Mouse (Mus musculus) left cerebral cortex, adult 8-10 months (tissue): Measurements from ENCODE around the gene 4930470P17Rik. TPM values are rescaled to one million over a fixed set of nuclear protein-coding genes. Genes with fewer than 3 reads are reported as not detected.

Experiments
- DNase-seq, 2 experiments: peaks; one replicate each; pipeline ENCODE4 v3.0.0; 2022; ENCODE audit warnings: low spot score in 2 of 2
- total RNA-seq, 4 experiments: library from RNA; stranded (reverse); gene quantifications; 2 replicates each; pipeline ENCODE4 v1.2.4; 2022

4930470P17Rik gene
- total RNA-seq, 4 experiments from 2014 or later, result not detected

DNA sequence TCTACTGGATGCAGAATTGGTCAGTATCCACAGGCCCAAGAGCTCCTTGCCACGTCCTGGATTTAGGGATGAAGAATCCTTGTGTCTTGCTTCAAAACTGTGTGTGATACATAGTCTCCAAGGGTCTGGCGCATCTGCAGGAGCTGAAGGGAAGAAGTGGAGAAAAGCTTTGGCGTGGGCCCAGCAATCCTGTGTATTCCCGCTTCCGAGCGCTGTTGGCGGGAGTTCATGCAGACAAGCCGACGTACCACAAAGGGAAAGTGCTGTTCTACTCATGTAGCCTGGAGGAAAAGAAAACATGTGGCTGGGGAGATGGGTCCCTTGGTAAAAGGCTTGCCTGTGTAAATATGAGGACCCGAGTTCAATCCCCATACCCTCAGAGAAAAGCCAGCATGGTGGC lies 22.3 kb downstream of the 4930470P17Rik start:
- DNase-seq, result no peak

DNA sequence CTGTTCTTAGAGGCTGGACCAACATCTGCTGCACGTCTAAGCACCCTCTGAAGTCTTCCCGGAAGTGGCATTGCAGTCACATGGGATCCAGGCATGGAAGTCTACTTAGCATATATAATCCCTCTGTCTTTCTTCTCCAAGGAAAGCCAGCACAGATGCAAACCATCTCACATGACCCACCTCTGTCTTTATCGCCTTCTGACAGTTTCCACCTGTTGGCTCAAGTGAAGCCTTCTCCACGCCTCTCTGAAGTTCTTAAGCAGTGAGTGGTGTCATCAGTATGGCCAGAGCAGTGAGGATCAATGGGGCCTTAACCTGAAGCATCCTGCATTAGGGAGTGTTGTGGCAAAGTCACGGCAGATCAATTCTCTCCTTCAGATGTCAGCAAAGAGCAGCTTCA lies 23.2 kb downstream of the 4930470P17Rik start:
- DNase-seq, result no peak

DNA sequence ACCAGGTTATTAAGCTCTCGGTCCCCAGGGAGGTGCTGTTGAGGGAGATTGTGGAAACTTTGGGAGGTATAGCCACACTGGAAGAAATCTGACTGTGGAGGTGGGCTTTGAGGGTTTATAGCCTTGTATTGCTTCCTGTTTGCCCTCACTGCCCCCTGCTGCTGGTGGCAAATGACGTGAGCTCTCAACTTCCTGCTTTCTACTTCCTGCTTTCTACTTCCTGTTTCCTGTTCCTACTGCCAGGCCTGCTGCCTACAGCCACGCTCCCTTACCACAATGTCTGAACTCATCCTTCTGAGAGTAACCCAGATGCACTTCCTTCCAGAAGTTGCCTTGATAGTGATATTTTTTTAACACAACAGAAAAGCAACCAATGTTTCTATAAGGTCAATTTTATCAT lies 24.3 kb downstream of the 4930470P17Rik start:
- DNase-seq, result no peak

DNA sequence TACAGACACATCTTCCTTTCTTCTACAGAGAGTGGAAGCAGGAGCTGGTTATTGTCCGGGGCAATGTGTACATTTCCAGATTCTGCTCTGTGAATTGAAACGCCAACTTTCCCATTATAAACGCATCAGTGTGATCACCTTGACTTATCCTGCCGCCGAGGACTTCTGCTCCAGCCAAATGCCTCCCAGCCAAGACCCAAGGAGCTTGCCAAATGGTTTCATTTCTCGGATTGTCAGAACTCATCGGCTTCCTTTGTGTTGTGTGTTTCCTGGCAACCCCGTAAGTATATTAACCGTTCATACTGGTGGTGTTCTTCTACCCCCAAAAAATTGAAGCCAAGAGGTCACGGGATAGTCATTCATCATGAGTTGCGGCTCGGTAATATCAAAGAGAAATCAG lies 25.7 kb downstream of the 4930470P17Rik start:
- no peak for DNase-seq

DNA sequence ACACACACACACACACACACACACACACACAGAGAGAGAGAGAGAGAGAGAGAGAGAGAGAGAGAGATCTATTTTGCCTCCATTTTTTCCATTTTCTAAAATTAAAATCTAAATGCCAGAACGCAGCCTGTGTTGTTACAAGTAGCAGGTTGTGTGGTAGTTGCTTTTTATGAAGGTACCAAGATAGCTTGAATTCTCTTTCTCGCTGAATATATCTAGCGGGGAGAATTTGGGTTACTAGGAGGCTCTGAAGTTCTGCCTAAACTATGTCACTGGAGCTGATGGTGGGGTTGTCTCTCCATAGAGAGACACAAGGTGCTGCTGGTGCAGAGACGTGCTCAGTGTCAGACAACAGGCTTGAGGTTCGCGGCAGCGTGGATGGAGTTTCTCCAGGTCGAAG lies 36.8 kb downstream of the 4930470P17Rik start:
- DNase-seq, result no peak

DNA sequence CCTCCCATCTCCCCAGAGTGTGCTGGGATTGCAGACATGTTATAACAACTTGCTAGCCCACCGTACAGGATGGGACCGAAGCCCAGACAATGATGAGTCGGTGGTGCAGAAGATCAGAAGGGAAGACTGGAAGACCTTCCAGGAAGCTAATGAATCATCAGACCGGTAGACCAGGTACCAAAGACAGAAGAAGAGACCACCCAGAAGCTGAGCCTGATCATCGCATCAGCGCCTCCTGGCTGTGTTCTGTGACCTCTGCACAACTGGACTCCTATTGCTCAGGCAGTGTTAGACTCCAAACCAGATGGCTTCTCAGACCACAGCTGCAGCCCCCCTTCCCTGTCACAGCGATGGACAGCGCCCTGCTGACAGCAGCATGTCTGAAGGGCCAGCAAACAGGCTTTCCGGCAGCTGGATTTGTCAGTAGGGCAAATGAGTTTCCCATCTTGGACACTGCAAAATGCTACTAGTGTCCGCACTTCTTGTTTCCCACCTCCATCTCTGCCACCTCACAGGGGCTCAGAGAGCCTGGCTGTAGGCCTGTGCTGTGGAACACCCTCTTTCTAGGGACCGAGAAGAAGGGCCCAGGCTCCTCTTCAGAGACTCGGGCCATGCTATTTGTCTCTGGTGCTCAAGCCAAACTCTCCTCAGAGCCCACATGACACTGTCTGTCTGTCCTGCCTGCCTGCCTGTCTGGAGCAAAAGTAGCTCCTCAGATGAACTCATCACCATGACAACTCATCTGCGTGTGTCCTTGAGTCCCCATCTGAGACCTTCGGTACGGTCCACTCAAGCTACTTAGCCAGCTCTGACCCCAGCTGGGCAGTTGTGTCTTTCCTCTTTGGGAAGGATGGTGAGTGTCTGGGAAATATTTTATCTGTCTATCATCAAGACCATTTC lies 37.6 kb downstream of the 4930470P17Rik start:
- DNase-seq, result no peak

DNA sequence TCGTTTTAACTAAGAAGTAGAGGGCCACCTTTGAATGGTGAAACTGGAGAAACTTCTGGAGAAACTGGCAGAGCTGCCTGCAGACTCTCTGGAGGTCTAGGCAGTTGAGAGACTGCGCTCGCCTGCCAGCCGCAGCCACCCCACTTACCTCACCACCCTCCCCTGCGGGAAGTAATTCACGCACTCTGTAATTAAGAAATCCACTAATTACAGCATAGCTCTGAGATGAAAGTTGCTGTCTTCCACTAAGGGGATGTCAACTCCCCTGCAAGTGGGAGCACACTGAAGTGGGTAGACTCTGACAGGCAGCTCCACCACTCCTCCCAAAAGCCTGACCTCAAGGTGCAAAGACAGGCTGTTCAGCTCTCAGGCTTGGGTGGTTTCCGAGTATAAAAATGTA lies 49.7 kb downstream of the 4930470P17Rik start:
- DNase-seq, result no peak

DNA sequence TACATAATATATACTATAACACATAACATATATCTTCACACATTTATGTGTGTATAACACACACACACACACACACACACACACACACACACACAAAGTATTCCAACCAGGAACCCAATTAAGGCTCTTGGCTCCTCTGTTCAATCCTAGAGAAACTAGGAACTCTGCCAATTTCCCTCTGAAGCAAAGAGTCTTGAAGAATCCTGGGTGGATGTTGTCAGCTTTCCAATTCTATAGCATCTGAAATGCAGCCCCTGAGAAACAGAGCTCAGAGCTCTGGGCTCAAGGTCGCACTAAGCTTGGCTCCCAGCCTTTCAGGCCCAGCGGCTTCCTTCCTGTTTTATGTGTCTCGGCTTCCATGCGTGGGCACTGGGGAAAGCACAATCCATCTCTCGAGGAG lies 51.6 kb downstream of the 4930470P17Rik start:
- no peak for DNase-seq

DNA sequence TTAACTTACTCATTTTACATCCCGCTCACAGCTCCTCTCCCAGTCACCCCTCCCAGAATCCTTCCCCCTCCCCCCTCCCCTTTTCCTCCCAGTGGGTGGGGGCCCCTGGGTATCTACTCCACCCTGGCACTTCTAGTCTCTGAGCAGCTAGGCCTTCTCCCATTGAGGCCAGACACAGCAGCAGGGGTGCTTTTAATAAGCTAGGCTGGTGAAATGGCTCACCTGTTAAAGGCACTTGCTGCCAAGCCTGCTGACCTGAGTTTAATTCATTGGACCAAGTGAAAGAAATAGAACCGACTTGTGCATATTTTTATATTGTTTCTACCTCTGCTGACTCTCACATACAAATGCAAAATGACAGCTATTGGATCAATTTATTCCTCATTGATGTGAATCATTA lies 52.7 kb downstream of the 4930470P17Rik start:
- no peak for DNase-seq

DNA sequence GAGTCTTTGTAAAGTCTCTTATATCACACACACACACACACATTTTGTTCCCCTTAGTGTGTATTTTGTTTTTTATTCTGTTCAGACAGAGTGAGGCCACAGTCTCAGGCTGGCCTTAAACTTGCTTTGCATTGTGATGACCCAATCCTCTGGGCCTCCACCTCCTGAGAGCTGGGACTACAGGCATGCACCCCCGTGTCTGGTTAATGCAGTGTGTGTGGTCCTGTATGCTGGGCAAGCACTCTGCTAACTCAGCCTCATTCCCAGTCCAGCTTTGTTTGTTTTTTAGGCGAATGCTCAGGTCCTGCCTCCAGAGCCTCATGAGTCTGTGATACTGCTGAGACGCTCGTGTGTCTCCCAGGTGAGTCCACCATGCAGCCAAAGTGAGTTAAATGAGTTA lies 53.8 kb downstream of the 4930470P17Rik start:
- no peak for DNase-seq

DNA sequence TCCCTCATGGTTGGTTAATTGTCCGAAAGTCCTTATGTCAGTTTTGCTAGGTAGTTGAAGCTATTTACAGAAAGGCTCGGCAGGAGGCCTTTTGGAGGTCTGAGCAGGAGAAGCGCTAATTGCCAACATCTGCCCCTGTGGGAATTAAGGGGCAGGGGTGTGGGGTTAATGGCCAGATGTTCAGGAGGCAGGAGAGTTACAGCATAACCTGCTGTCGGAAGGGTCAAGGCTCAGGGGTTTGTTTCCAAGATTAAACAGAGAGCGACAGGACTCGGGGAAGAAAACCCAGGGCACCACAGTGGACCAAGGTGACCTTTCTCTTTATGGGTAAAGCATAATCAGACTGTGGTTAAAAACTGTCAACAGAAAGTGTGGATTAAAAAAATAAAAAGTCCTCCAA lies 54.3 kb downstream of the 4930470P17Rik start:
- no peak for DNase-seq

DNA sequence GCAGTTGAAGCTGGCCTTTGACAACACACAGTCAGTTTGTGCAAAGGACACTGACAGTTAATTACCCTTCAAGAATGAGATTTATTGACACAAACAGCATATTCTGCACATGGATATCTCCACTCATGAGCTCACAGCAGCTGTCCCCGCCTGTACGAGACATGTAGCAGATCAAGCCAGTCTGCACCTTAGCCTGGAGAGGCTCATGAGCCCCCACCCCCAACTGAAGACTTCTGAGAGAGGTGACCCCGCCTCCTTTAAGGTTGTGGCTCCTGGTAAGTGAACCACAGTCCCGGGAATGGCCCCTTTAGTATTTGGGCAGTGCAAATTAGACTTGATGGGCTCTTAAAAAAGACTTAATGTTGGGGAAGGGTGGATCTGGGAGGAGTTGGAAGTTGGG lies 56.1 kb downstream of the 4930470P17Rik start:
- DNase-seq, result no peak

DNA sequence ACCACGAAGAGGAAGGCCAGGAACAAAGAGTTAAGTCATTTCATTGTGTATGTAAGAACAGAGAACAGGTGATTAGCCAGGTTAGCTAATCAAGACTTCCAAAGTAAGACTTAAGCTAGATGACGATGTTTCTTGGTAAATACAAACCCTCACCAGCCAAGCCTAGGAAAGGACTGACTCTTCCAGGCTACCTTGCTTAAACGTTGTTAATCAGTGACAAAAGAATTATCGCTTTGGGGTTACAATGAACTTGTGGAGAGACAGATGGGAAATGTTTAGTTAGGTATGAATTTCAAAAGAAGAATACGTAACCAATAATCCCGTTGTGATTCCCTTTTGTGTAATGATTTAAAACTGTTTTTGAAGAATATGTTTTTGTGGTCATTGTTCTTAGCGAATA lies 56.9 kb downstream of the 4930470P17Rik start:
- no peak for DNase-seq

DNA sequence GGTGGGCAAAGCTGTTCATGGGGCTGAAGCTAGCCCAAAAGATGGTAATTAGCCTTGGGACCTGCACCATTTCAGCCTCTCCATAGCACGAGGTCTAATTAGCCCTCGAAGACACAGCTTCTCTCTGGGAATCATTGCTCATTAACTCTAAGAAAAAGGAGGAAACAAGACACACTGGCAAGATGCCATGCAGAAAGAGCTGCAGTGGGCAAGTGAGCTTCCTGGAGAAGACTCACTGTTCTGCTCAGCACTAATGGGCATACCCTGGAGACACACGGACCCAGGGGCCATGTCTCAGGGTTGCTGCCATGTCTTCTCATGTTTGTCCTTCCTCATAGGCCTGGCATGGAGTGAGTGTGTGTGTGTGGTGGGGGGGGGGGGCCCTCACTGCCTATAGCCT lies 57.7 kb downstream of the 4930470P17Rik start:
- DNase-seq, result no peak

DNA sequence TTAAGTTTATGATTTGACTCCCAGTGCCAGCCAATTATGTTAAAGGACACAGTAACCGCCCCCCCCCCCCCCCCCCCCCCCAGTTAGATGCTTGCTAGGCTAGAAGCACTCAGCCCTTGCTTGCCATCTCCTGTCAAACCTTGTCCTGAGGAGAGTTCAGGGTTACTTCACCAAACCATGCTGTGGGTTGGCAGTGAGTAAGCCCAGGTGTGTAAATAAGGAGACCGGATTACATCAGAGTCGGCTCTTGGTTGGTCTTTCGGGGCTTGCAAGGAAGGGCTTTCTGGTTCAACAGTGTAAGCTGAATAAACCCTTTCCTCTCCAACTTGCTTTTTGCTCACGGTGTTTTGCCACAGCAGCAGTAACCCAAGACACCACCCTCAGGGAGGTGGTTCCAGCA lies 58.2 kb downstream of the 4930470P17Rik start:
- DNase-seq, result no peak

DNA sequence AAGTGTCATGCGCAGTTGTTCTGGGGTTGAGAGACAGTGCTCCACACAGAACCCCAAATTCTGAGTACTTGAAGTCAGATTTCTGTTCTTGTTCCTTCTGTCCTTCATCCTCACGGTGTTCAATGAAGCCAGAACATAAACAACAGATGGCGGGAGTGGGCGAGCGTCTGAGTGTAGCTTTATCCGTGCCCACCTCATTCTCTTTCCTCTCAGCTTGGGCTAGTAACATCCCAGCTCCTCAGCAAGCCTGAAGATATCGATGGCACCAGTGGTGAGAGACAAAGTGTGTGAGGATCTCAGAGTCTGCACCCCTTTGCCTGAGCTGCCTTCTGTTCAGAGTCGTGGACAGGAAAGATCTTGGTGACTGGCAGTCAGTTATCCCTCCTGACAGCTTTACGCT lies 62.6 kb downstream of the 4930470P17Rik start:
- peak in 1 of 2 experiments; percentile 72 for DNase-seq

DNA sequence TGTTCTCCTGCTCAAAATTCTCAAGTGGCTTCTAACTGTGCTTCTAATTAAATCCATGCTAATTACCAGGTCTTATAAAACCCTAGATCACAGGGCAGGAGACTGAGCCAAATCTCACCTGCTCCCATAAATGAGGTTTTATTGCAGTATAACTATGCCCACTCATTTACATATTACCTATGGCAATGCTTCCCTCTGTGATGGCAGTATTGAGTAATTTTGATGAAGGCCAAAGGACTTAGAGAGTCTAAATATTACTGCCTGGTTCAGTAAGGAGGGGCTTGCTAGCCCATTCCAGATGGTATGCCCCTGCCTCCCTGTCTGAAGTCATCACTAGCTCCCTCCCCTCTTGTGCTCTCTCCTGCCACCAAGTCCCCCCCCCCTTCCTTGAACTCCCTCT lies 66.0 kb downstream of the 4930470P17Rik start:
- DNase-seq, result no peak

DNA sequence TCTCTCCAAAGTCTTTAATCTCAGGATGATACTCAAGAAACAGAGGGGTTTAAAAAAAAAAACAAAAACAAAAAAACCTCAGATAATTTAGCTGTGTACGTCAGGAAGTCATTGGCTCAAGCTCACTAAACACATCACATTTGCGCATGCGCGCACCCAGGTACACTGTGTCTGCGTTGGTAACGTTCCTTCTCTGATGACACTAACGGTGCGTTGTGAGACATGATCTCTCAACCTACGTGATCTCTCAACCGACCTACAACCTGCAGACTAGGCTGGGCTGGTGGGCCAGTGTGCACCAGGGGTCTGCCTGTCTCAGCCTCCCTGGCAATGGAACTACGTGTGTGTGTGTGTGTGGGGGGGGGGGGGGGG lies 67.0 kb downstream of the 4930470P17Rik start:
- DNase-seq, result no peak

DNA sequence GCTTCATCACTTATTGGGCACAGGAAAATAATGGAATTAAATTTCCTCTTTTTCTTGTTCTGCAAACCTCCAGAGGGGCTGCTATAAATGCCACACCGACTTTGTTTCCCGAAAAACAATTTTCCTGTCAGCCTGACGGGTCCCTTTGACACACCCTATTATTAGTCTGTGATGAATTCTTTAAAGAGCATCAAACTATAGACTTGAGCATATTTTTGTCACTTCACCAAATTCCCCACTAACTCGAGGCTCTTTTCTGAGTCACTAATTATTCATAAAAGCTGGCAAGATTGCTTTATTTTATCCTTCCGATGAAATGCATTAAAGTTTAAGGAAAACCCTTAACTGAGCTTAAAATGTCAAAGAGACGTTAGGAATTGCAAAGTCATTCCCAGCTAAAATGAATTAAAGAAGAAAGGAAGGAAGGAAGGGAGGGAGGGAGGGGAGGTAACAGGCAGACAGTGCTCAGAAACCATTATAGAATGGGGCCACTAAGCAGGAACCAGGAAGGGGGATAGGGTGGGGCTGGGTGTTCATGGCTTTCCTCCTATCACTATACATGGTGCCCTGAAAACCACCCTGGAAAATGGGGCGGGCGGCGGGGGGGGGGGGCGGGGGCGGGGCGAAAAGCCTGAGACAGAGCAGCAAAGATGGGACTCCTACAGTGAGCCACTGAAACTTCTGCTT lies 67.6 kb downstream of the 4930470P17Rik start:
- DNase-seq, result no peak

DNA sequence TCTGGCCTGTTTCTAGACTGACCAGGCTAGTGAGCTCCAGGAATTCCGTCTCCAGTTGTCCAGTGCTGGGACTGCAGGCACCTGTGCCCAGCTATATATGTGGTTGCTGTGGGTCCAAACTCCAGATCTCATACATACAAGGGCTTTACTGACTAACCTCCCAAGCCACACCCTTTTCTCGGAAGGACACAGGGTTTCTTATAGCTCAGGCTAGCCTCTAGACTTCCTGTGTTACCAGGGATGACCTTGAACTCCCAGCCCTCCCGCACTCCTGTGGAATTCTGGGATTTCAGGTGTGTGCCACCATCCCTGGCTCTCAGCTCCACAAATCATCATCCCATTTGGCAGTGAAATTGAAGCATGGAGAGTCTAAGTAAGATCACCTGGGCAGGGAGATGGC lies 71.6 kb downstream of the 4930470P17Rik start:
- DNase-seq, result no peak

DNA sequence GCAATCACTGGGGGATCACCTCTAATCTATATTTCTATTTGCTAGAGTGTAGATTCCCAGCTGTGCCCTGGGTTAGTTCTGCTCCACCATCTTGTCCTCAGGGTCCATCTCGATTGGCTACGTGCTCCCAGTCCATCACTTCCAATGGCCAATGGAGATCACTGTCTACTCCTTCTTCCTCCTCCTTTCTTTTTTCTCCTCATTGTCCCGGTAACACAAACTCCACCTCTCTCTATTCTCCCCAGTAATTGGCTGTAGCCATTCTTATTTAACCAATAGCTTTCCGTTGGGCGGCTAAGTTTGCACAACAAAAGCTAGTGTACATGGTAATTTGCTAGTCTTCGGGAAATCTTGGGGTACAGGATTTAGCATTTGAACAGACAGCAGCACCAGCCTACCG lies 72.1 kb downstream of the 4930470P17Rik start:
- DNase-seq, result no peak
